Mouse (Mus musculus): ENCODE measurements around the gene Olfr1087.

DNA sequence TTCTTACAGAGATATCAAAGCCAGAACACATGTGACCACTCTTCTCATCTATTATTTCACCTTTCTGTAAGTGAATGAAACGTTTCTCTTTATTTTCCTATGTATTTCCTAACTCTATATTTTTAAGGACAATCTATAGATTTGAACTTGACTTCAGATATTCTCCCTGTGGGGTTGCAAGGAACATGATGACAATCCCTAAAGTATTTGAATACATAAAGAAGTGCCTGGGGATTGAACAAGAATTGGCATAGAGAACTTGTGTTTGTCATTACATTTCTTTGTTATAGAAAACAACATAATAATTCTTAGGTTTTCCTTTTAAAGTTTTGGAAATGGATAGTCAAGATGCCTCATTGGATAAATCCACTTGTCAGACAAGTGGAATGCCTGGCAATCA, 36.3 kb downstream of the Olfr1087 start, which contains the start of gene Olfr1085:
- no peak for TF ChIP-seq POLR2A (IDR thresholded peaks at IDR 0.05; ENCODE audit: insufficient read depth, low read depth, low read length)
- no peak for TF ChIP-seq CTCF (IDR thresholded peaks at IDR 0.05)

All from heart, adult 2 months (tissue).